In the genomic region with DNA sequence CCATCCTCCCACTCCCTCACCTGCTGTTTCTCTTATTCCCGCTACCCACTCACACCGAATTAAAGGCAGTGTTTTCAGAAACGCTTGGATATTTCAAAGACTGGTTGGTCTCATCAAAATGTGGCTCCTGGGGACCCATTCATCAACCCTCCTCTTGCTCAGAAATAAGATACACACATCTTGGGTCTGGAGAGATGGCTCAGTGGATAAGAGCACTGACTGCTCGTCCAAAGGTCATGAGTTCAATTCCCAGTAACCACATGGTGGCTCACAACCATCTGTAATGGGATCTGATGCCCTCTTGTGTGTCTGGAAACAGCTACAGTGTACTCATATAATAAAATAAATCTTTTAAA, we compare ENCODE assay signal across 8 mouse cellular contexts. TPM values are rescaled to one million over a fixed set of nuclear protein-coding genes. Genes with fewer than 3 reads are reported as not detected.
A peak's percentile ranks its signal among the peaks of the same experiment; 100 is the strongest.
DNase-seq lines count a peak whose midpoint lies in the region; ATAC-seq lines count a peak whose summit lies in the region.

No protein-coding gene starts in this region.

- no peak for DNase-seq in kidney, adult 11 months
- no peak for DNase-seq in embryonic facial prominence, embryonic 10.5 days (ENCODE audit: low spot score)
- no peak for DNase-seq in hindbrain, embryonic 14.5 days (ENCODE audit: low spot score)
- DNase-seq in embryo, embryonic 11 days = no peak
- DNase-seq in adrenal gland, postnatal 10 days = no peak

- no peak overlapping the region; the same call in 1 of the 2 replicates for H3K9ac ChIP-seq in kidney, embryonic 14.5 days (ENCODE audit: low read depth, low read length)
- H3K9ac ChIP-seq in hindbrain, embryonic 14.5 days = peak overlapping the region; percentile 74
- H3K9ac ChIP-seq in midbrain, embryonic 13.5 days (replicated peaks) = no peak overlapping the region; the same call in 1 of the 2 replicates

- ATAC-seq in kidney, embryonic 14.5 days (ENCODE audit: low FRiP score, low TSS enrichment) = peak; percentile 7; the same call in 1 of the 2 replicates
- ATAC-seq in hindbrain, embryonic 14.5 days (ENCODE audit: low FRiP score) = no peak
- peak; percentile 26; the same call in 1 of the 2 replicates for ATAC-seq in midbrain, embryonic 13.5 days
- no peak for ATAC-seq in megakaryocyte-erythroid progenitor cell, adult 5-6 weeks (replicated peaks; ENCODE audit: low FRiP score, low TSS enrichment, poor library complexity, severe bottlenecking)

- H3K4me1 ChIP-seq in kidney, embryonic 14.5 days (ENCODE audit: control insufficient read depth, insufficient read depth, low read length) = 0 out of 2 replicates have a peak, but pooled peaks cover 5% of the 10 kb centered on the region
- H3K4me1 ChIP-seq in embryonic facial prominence, embryonic 10.5 days = peaks cover 20% of the 10 kb centered on the region
- H3K4me1 ChIP-seq in hindbrain, embryonic 14.5 days (replicated peaks; ENCODE audit: control insufficient read depth, insufficient read depth, low read length) = no peaks in the 10 kb centered on the region
- peaks cover 15% of the 10 kb centered on the region for H3K4me1 ChIP-seq in midbrain, embryonic 13.5 days (replicated peaks)

- H3K27ac ChIP-seq in kidney, embryonic 14.5 days (ENCODE audit: low read depth, low read length) = no peak overlapping the region
- no peak overlapping the region for H3K27ac ChIP-seq in embryonic facial prominence, embryonic 10.5 days (replicated peaks)
- H3K27ac ChIP-seq in hindbrain, embryonic 14.5 days = no peak overlapping the region
- H3K27ac ChIP-seq in midbrain, embryonic 13.5 days = no peak overlapping the region

- H3K4me2 ChIP-seq in kidney, embryonic 14.5 days (replicated peaks; ENCODE audit: low read depth, low read length) = peak overlapping the region; percentile 98
- peak overlapping the region; percentile 91 for H3K4me2 ChIP-seq in hindbrain, embryonic 14.5 days (replicated peaks)
- peak overlapping the region; percentile 94 for H3K4me2 ChIP-seq in midbrain, embryonic 13.5 days (replicated peaks)

- no peaks in the 10 kb centered on the region for H3K27me3 ChIP-seq in kidney, embryonic 14.5 days (ENCODE audit: control insufficient read depth, insufficient read depth, low read length)
- H3K27me3 ChIP-seq in embryonic facial prominence, embryonic 10.5 days (replicated peaks; ENCODE audit: low read depth, poor library complexity, severe bottlenecking) = no peaks in the 10 kb centered on the region
- H3K27me3 ChIP-seq in hindbrain, embryonic 14.5 days (ENCODE audit: control insufficient read depth, insufficient read depth, low read length) = no peaks in the 10 kb centered on the region
- H3K27me3 ChIP-seq in midbrain, embryonic 13.5 days = no peaks in the 10 kb centered on the region

- peaks cover 11% of the 10 kb centered on the region; the same call in 1 of the 2 replicates for H3K36me3 ChIP-seq in kidney, embryonic 14.5 days (ENCODE audit: control insufficient read depth, insufficient read depth, low read length)
- H3K36me3 ChIP-seq in embryonic facial prominence, embryonic 10.5 days (replicated peaks) = peaks cover 19% of the 10 kb centered on the region
- peaks cover 7% of the 10 kb centered on the region; the same call in 1 of the 2 replicates for H3K36me3 ChIP-seq in hindbrain, embryonic 14.5 days (replicated peaks; ENCODE audit: control insufficient read depth, insufficient read depth)
- peaks cover 11% of the 10 kb centered on the region for H3K36me3 ChIP-seq in midbrain, embryonic 13.5 days

- 0% methylated on average over 4 of the region's 4 CpGs for WGBS in kidney, embryonic 14.5 days
- 2% methylated on average over 4 of the region's 4 CpGs for WGBS in embryonic facial prominence, embryonic 10.5 days
- WGBS in hindbrain, embryonic 14.5 days = under 1% methylated on average over 4 of the region's 4 CpGs
- WGBS in midbrain, embryonic 13.5 days = 2% methylated on average over 4 of the region's 4 CpGs

- H3K9me3 ChIP-seq in kidney, embryonic 14.5 days (ENCODE audit: control insufficient read depth, low read length) = no peaks in the 10 kb centered on the region
- no peaks in the 10 kb centered on the region for H3K9me3 ChIP-seq in embryonic facial prominence, embryonic 10.5 days
- H3K9me3 ChIP-seq in hindbrain, embryonic 14.5 days (ENCODE audit: control insufficient read depth, low read length) = no peaks in the 10 kb centered on the region
- H3K9me3 ChIP-seq in midbrain, embryonic 13.5 days = no peaks in the 10 kb centered on the region

- H3K4me3 ChIP-seq in kidney, embryonic 14.5 days (ENCODE audit: low read length) = peak overlapping the region; percentile 79
- peak overlapping the region; percentile 83 for H3K4me3 ChIP-seq in embryonic facial prominence, embryonic 10.5 days
- peak overlapping the region; percentile 69 for H3K4me3 ChIP-seq in hindbrain, embryonic 14.5 days (replicated peaks; ENCODE audit: low read length)
- H3K4me3 ChIP-seq in midbrain, embryonic 13.5 days (replicated peaks) = peak overlapping the region; percentile 59

RNA-seq across cellular contexts. Expression of gene Atp23, which starts 0.3 kb away (rescaled TPM):
- polyA plus RNA-seq in kidney, embryonic 14.5 days (2014; fragmentation: Nextera tagmentation; extraction: Ambion mirVana) = 22.7 and 26.8 TPM in 2 replicates
- 20.0 and 22.6 TPM in 2 replicates for polyA plus RNA-seq in embryonic facial prominence, embryonic 10.5 days (2016; fragmentation: Nextera tagmentation; extraction: Ambion mirVana)
- 15.9 and 16.5 TPM in 2 replicates for polyA plus RNA-seq in hindbrain, embryonic 14.5 days (2014; fragmentation: Nextera tagmentation; extraction: Ambion mirVana)
- 9.1 and 9.2 TPM in 2 replicates for polyA plus RNA-seq in midbrain, embryonic 13.5 days (2015; fragmentation: Nextera tagmentation; extraction: Ambion mirVana)
- total RNA-seq in adrenal gland, postnatal 10 days (2021) = 10 to 100 TPM in 1 of 2 experiments, 1 to 10 TPM in 1; 7.4 to 11.3 TPM
- 16.0 and 28.8 TPM in 2 replicates for total RNA-seq in megakaryocyte-erythroid progenitor cell, adult 5-6 weeks (2014; fragmentation: Nextera tagmentation)
- 5.8 and 16.2 TPM in 2 replicates for total RNA-seq in megakaryocyte-erythroid progenitor cell, adult 5-6 weeks (2017)

Comparison
In these comparisons a context has a peak if more than half of its experiments do, and no peak if none do; other contexts are left out.
1. ATAC-seq: peak in kidney, embryonic 14.5 days (single experiment) and midbrain, embryonic 13.5 days (single experiment); none in hindbrain, embryonic 14.5 days (single experiment) and megakaryocyte-erythroid progenitor cell, adult 5-6 weeks (single experiment).
2. Peak in every context shown above with its lines, with median percentiles within 50 percentile points of each other: H3K4me2 ChIP-seq and H3K4me3 ChIP-seq.